Mouse (Mus musculus) kidney, adult 2 months (tissue): ENCODE measurements around the gene Tbc1d24. TPM values are rescaled to one million over a fixed set of nuclear protein-coding genes. Genes with fewer than 3 reads are reported as not detected.

Experiments
- DNase-seq: peaks from one replicate; pipeline ENCODE4 v3.0.0; 2021
- H3K27ac ChIP-seq: fragments of 200-500 bp; 2 replicates; pipeline ENCODE4 v1.5.1; 2012; ENCODE audit warnings: low read depth, low read length, control low read depth, inconsistent platforms; ENCODE audit not compliant: insufficient read depth
- H3K27me3 ChIP-seq: fragments of 200-500 bp; replicated peaks from 2 replicates; pipeline ENCODE4 v1.6.1; 2012; ENCODE audit warnings: mild to moderate bottlenecking, moderate library complexity, low read length, inconsistent platforms; ENCODE audit not compliant: control insufficient read depth, insufficient read depth
- H3K36me3 ChIP-seq: fragments of 200-500 bp; 2 replicates; pipeline ENCODE4 v1.6.1; 2012; ENCODE audit warnings: mild to moderate bottlenecking, moderate library complexity, low read length, inconsistent platforms; ENCODE audit not compliant: control insufficient read depth, insufficient read depth
- H3K4me1 ChIP-seq: fragments of 200-500 bp; 2 replicates; pipeline ENCODE4 v1.6.1; 2011; ENCODE audit warnings: low read length; ENCODE audit not compliant: control insufficient read depth, insufficient read depth
- H3K4me3 ChIP-seq: fragments of 200-500 bp; 2 replicates; pipeline ENCODE4 v1.5.1; 2011; ENCODE audit warnings: mild to moderate bottlenecking, low read depth, low read length, control low read depth; ENCODE audit not compliant: insufficient read depth
- CTCF ChIP-seq: fragments of 200-500 bp; conservative IDR thresholded peaks from 2 replicates; pipeline ENCODE4 v1.5.1; 2011; ENCODE audit warnings: low read depth, mild to moderate bottlenecking, control low read depth, low read length, moderate library complexity, mixed read lengths; ENCODE audit not compliant: insufficient read depth, insufficient read length
- POLR2A ChIP-seq: fragments of 200-500 bp; IDR thresholded peaks from one replicate; pipeline ENCODE4 v1.6.1; 2011; ENCODE audit warnings: low read depth, low read length, control low read depth
- WGBS: fragments of 180-500 bp; shearing (Covaris S2); methylation state at CpG from one replicate; pipeline ENCODE4 v1.1.7; 2018; 5-methylcytosine and 5-hydroxymethylcytosine counted together
- polyA plus RNA-seq: library from polyadenylated mRNA; depleted of rRNA; stranded (reverse); fragments of >200 nt; gene quantifications from 2 replicates; pipeline ENCODE4 v1.2.3, GENCODE M21; 2012

The Tbc1d24 gene
- polyA plus RNA-seq, 1 experiment, result 15.0 TPM

DNA sequence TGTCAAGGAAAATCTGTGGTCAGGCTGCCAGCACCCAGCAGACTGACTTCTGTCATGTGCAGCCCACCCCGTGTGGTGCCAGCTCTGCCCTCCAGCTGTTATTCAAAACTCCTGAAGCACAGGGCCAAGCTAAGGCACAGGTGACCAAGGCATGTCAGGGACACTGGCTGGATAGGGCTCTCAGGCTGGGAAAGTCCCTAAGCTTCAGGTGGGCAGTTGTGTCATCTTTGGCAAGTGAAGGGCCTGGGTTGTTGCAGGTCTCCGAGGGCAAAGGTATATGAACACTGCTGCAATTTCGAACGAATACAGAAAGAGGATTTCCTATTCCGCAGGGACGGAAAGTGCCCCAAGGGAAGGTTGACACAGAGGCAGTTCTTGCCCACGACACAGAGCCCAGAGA lies 516 bp downstream of the Tbc1d24 start:
- Histone ChIP-seq H3K4me1 (peaks cover 4% of the 10 kb centered on the region; the same call in 1 of the 2 replicates), H3K36me3 (no peaks in the 10 kb centered on the region), H3K27me3 (no peaks in the 10 kb centered on the region), H3K4me3 (peak overlapping the region; percentile 54), H3K27ac (no peak overlapping the region)
- 8% methylated on average over 7 of the region's 7 CpGs for WGBS
- no peak for DNase-seq
- TF ChIP-seq POLR2A, result no peak
- TF ChIP-seq CTCF, result no peak

DNA sequence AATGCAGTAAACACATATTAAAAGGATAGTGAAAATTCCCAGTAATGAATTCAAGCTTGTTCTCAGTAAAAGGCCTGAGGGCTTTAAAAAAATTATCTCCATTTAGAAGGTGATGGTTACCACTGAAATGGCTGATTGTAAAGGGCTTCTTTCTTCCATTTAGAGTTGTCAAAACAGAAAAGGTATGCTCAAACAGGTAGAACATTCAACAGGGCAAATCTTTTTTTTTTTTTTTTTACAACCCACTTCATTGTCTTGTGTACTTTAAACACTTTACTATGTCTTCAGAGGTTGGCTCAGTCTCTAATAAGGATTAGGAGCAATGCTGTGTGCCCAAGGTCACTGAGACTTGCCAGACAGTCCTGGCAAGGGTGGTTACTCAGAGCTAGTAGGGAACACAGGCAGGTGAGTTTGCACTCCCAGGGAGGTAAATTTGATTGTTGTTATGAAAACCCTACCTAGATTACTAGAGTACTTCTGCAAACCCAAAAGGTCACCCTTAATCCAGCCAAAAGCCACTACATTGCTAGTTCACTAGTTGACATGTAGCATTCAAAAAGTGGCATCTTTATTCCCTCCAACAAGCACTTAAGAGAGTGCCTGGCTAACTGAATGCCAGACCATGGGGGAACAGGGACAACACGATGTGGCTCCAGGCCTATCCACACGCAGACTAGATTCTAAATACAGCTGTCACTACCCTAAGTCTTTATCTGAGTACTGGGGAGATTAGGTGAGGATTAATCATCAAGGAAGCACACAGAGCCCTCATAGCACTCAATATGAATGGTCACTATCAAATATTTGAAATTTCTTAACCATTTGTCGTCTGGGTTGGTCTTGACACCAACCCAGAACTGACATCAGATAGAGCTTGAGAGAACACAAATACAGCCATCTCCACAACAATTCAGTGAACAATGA lies 1.5 kb downstream of the Tbc1d24 start:
- no peak for TF ChIP-seq CTCF
- TF ChIP-seq POLR2A, result no peak
- Histone ChIP-seq H3K36me3 (no peaks in the 10 kb centered on the region), H3K27me3 (no peaks in the 10 kb centered on the region), H3K4me1 (peaks cover 4% of the 10 kb centered on the region; the same call in 1 of the 2 replicates), H3K27ac (no peak overlapping the region), H3K4me3 (no peak overlapping the region)
- DNase-seq, result peak; percentile 33
- 80% methylated on average over 3 of the region's 3 CpGs for WGBS

DNA sequence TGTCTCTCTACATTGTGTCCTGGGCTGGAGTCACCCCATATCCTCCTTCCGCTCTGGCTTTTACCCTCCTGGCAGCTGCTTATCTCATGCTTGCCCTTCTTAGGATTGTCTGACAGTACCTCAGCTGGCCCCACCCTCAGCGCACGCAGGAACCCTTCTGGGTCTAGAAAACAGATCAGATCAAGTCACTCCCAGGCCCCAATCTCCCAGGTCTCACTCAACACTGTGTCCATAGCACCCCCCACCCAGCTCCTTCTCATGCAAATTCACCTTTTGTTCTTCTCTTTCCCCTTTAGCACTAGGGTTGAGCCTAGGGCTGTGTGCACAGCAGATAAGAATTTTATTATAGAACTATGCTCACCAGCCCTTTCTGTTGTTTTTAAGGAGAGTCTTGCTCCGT lies 2.3 kb downstream of the Tbc1d24 start:
- Histone ChIP-seq H3K27me3 (no peaks in the 10 kb centered on the region), H3K4me3 (no peak overlapping the region), H3K27ac (no peak overlapping the region), H3K36me3 (no peaks in the 10 kb centered on the region), H3K4me1 (peaks cover 4% of the 10 kb centered on the region; the same call in 1 of the 2 replicates)
- no peak for TF ChIP-seq POLR2A
- no peak for TF ChIP-seq CTCF
- WGBS, result 84% methylated on average over 4 of the region's 4 CpGs
- no peak for DNase-seq

DNA sequence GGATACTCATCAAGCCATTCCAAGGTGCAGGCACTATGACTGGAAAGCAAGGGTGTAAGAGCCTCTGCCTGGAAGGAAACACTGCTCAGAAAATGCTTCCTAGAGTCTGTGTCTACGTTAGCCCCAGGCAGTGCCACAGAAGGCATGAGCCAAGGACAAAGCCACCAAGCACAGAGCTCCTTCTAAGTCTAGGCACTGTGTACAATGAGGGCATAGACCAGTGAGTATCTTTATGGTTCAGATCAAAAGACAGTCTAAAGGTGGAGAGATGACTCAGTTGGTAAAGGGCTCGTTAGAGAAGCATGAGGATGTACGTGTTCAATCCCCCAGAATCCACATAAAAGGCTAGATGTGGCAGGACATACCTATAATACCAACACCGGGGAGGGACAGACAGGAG lies 4.3 kb downstream of the Tbc1d24 start:
- H3K27me3 ChIP-seq, result no peaks in the 10 kb centered on the region
- WGBS, result 84% methylated on average over 4 of the region's 4 CpGs

DNA sequence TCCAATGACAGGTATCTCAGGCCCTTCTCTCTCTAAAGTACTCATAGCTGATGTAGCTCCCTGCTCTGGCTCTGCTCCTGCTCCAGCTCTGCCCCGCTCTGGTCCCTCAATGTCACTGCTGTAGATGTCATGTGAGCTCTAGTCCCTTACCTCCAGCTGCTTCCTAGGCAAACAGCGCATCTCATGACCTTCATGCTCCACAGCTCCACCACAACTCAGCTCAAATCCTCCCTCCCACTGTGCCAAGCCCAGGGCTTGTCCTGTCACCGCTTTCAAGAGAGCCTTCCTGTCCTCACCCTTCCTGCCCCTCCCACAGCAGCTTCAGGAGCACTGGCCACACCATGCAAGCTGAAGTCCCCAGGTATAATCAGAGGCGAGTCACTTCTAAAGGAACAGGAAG lies 5.6 kb downstream of the Tbc1d24 start:
- peak; percentile 38 for DNase-seq
- H3K27ac ChIP-seq, result no peak overlapping the region
- H3K36me3 ChIP-seq, result no peaks in the 10 kb centered on the region
- no peak overlapping the region for H3K4me3 ChIP-seq
- 51% methylated on average over 4 of the region's 4 CpGs for WGBS
- TF ChIP-seq POLR2A, result no peak
- TF ChIP-seq CTCF, result no peak
- no peaks in the 10 kb centered on the region for H3K27me3 ChIP-seq
- H3K4me1 ChIP-seq, result no peaks in the 10 kb centered on the region

More for the DNA sequence above, 4.3 kb downstream of the Tbc1d24 start:
- no peaks in the 10 kb centered on the region for H3K36me3 ChIP-seq
- peaks cover 4% of the 10 kb centered on the region; the same call in 1 of the 2 replicates for H3K4me1 ChIP-seq
- DNase-seq, result no peak
- H3K4me3 ChIP-seq, result no peak overlapping the region
- no peak overlapping the region for H3K27ac ChIP-seq
- TF ChIP-seq POLR2A (no peak), CTCF (no peak)

DNA sequence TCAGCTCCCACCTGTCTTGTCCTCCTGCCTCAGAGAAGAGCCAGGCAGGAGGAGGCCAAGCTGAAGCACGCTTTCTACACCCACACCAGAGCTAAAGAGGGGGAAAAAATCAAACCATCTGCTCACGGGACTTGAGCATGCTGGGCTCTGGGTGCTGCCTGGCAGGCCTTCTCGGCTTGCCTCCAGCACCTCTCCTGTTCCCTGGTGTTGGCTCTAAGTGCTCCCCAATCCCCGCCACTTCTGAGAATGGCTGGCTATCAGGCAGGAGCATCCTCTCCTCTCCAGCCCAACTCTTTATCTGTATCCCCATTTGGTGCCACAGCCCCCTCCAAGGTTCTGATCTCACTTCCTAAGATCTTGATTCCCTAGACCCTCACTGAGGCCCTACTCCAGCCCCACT lies 6.1 kb downstream of the Tbc1d24 start:
- H3K4me1 ChIP-seq, result no peaks in the 10 kb centered on the region
- no peak overlapping the region for H3K4me3 ChIP-seq
- TF ChIP-seq CTCF (no peak), POLR2A (no peak)
- no peaks in the 10 kb centered on the region for H3K27me3 ChIP-seq
- WGBS, result 97% methylated on average over 4 of the region's 4 CpGs
- no peak overlapping the region for H3K27ac ChIP-seq
- no peak for DNase-seq
- no peaks in the 10 kb centered on the region for H3K36me3 ChIP-seq

DNA sequence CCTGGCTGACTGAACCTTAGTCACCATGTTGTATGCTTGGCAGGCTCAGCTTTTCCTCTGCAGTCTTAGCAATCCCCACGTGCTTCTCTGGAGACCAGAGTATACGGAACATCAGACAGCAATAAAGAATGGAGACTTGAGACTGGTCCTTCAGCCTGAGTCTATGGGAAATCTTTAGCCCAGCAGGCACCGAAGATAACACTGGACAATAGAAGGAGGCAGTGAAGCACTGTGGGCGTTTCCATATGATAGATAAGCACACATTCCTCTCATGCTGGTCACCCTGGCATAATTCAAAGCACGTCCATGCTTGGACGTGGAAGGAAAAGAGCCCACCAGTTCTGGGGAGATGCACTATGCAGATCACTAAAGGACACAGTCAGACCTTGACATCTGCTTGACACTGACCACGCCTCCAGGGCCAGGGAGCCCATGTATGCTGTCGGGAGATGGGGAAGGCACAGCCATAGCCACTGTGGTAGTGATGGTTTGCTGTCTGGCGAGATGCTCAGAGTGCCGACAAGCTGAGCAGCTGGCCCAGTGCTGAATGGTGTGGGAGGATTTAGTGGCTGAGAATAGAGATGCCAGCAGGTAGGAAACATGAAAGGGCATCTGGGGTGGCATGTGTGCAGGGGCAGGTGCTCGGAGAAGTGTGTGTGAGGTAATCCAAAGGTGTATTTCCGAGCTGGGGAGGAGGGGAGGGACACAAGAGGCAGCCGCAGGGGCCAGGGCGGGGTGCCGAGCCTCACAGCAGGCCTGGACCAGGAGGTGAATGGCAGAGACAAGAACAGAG lies 8.1 kb downstream of the Tbc1d24 start:
- no peak overlapping the region for H3K27ac ChIP-seq
- DNase-seq, result no peak
- no peaks in the 10 kb centered on the region for H3K36me3 ChIP-seq
- TF ChIP-seq POLR2A (no peak), CTCF (no peak)
- no peaks in the 10 kb centered on the region for H3K27me3 ChIP-seq
- 81% methylated on average over 15 of the region's 15 CpGs for WGBS
- H3K4me1 ChIP-seq, result no peaks in the 10 kb centered on the region
- no peak overlapping the region for H3K4me3 ChIP-seq
